Mouse (Mus musculus) midbrain, embryonic 13.5 days (tissue): ENCODE measurements around the gene Rps6ka5. TPM values are rescaled to one million over a fixed set of nuclear protein-coding genes. Genes with fewer than 3 reads are reported as not detected.

Experiments
- ATAC-seq: fragments of 200-750 bp; cut with Nextera tagmentation; 2 replicates; pipeline ENCODE4 v1.8.0; 2017; ENCODE audit warnings: mild to moderate bottlenecking, moderate TSS enrichment, moderate library complexity
- H3K27ac ChIP-seq: fragments of 300-500 bp; sonication (generic); 2 replicates; pipeline ENCODE4 v1.5.1; 2015; ENCODE audit warnings: inconsistent platforms, mild to moderate bottlenecking, moderate library complexity
- H3K27me3 ChIP-seq: fragments of 300-500 bp; sonication (generic); 2 replicates; pipeline ENCODE4 v1.6.1; 2015; ENCODE audit warnings: mild to moderate bottlenecking, inconsistent platforms
- H3K36me3 ChIP-seq: fragments of 300-500 bp; sonication (generic); 2 replicates; pipeline ENCODE4 v1.6.1; 2015; ENCODE audit warnings: mild to moderate bottlenecking, inconsistent platforms
- H3K4me1 ChIP-seq: fragments of 300-500 bp; sonication (generic); replicated peaks from 2 replicates; pipeline ENCODE4 v1.6.1; 2015; ENCODE audit warnings: inconsistent platforms
- H3K4me2 ChIP-seq: fragments of 300-500 bp; sonication (generic); replicated peaks from 2 replicates; pipeline ENCODE4 v1.6.1; 2015; ENCODE audit warnings: moderate library complexity, mild to moderate bottlenecking, inconsistent platforms
- H3K4me3 ChIP-seq: fragments of 300-500 bp; sonication (generic); replicated peaks from 2 replicates; pipeline ENCODE4 v1.5.1; 2015; ENCODE audit warnings: mild to moderate bottlenecking, inconsistent platforms
- H3K9ac ChIP-seq: fragments of 300-500 bp; sonication (generic); replicated peaks from 2 replicates; pipeline ENCODE4 v1.6.1; 2015; ENCODE audit warnings: mild to moderate bottlenecking, inconsistent platforms
- H3K9me3 ChIP-seq: fragments of 300-500 bp; sonication (generic); 2 replicates; pipeline ENCODE4 v1.6.1; 2016; ENCODE audit warnings: mild to moderate bottlenecking, inconsistent platforms
- WGBS: fragments of 180-500 bp; shearing (Covaris S2); methylation state at CpG from one replicate; pipeline ENCODE4 v1.1.7; 2015; 5-methylcytosine and 5-hydroxymethylcytosine counted together
- polyA plus RNA-seq: library from polyadenylated mRNA; unstranded; fragments of >200 nt; fragmentation: Nextera tagmentation; extraction: Ambion mirVana; gene quantifications from 2 replicates; pipeline ENCODE4 v1.2.1, GENCODE M21; 2015

Gene Rps6ka5
- polyA plus RNA-seq, 1 experiment from 2014 or later: 6.4 TPM

DNA sequence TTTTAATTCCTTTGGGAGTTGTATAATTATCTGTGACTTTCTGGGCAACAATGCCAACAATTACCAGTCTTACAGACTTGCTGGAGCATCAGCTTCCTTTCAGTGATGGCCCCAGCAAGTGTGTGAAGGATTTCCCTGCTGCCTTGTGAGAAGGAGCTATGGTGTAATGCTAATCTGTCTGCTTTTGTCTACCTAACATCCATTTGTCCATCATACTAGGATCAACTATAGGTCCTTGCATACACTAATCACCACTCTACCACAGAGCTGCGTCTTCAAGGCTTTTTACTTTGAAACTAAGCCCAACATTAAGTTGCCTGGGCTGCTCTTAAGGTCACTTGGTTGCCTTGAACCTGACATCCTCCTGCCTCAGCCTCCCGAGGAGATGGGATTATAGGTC lies 112.9 kb downstream of the Rps6ka5 start:
- no peak overlapping the region for H3K27ac ChIP-seq
- H3K4me3 ChIP-seq: no peak overlapping the region
- ATAC-seq: no peak
- no peaks in the 10 kb centered on the region for H3K36me3 ChIP-seq
- 79% methylated on average over 2 of the region's 2 CpGs for WGBS
- H3K4me1 ChIP-seq: no peaks in the 10 kb centered on the region
- H3K4me2 ChIP-seq: no peak overlapping the region
- H3K9me3 ChIP-seq: no peaks in the 10 kb centered on the region
- no peak overlapping the region for H3K9ac ChIP-seq
- no peaks in the 10 kb centered on the region for H3K27me3 ChIP-seq

- no peaks in the 10 kb centered on the region for H3K36me3 ChIP-seq
- WGBS: 82% methylated on average over 5 of the region's 5 CpGs
- no peak overlapping the region for H3K27ac ChIP-seq
- no peak overlapping the region for H3K9ac ChIP-seq
- H3K9me3 ChIP-seq: no peaks in the 10 kb centered on the region
- no peaks in the 10 kb centered on the region for H3K27me3 ChIP-seq
- H3K4me1 ChIP-seq: no peaks in the 10 kb centered on the region
- H3K4me3 ChIP-seq: no peak overlapping the region
- no peak for ATAC-seq
- no peak overlapping the region for H3K4me2 ChIP-seq
Measured at GRCm38 (mm10) chr12:100613192-100613700, 113.5 kb downstream of the Rps6ka5 start.

- no peaks in the 10 kb centered on the region for H3K4me1 ChIP-seq
- no peak overlapping the region for H3K9ac ChIP-seq
- no peaks in the 10 kb centered on the region for H3K27me3 ChIP-seq
- WGBS: 87% methylated on average over 5 of the region's 5 CpGs
- no peak for ATAC-seq
- H3K36me3 ChIP-seq: no peaks in the 10 kb centered on the region
- H3K4me3 ChIP-seq: no peak overlapping the region
- H3K9me3 ChIP-seq: no peaks in the 10 kb centered on the region
- H3K4me2 ChIP-seq: no peak overlapping the region
- no peak overlapping the region for H3K27ac ChIP-seq
Measured at GRCm38 (mm10) chr12:100609766-100610165, 117.0 kb downstream of the Rps6ka5 start.

DNA sequence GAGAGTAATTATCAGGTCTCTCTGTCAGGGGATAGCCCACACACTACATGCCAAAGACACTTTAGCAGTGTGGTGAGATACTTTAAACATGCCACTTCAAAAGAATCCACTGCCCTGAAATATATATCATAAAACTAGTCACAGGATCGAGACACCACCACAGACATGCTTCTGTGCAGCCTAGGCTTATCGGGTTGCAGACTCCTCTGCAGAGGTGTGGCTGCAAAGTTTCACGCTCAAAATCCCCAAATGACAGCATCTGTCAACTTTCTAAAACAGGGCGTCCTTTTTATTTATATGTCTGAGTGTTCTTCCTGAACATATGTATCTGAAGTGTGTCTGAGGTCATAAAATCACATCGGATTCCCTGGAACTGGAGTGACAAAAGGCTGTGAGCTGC lies 117.7 kb downstream of the Rps6ka5 start:
- no peaks in the 10 kb centered on the region for H3K27me3 ChIP-seq
- H3K4me2 ChIP-seq: no peak overlapping the region
- H3K27ac ChIP-seq: no peak overlapping the region
- WGBS: 93% methylated on average over 5 of the region's 5 CpGs
- H3K9me3 ChIP-seq: no peaks in the 10 kb centered on the region
- ATAC-seq: no peak
- no peaks in the 10 kb centered on the region for H3K36me3 ChIP-seq
- no peaks in the 10 kb centered on the region for H3K4me1 ChIP-seq
- H3K4me3 ChIP-seq: no peak overlapping the region
- H3K9ac ChIP-seq: no peak overlapping the region

DNA sequence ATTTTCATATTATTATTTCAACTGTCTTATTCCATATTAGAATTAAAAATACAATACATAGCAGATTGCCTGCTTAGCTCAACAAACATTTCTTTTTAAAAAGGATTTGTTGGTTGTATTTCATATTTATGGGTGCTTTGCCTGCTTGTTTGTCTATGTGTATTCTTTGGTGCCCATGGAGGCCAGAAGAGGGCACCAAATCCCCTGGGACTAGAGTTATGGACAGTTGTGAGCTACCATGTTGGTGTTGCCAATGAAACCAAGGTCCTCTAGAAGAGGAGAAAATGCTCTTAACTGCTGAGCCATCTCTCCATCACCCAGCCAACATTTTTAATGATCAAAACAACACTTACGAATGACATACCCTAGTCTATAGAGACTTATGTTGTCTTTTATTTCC lies 120.0 kb downstream of the Rps6ka5 start:
- Histone ChIP-seq H3K4me2 (no peak overlapping the region), H3K4me3 (no peak overlapping the region), H3K9ac (no peak overlapping the region), H3K36me3 (no peaks in the 10 kb centered on the region), H3K4me1 (no peaks in the 10 kb centered on the region), H3K27me3 (no peaks in the 10 kb centered on the region), H3K27ac (no peak overlapping the region), H3K9me3 (no peaks in the 10 kb centered on the region)
- no peak for ATAC-seq
- WGBS: 93% methylated on average over 1 of the region's 1 CpGs

DNA sequence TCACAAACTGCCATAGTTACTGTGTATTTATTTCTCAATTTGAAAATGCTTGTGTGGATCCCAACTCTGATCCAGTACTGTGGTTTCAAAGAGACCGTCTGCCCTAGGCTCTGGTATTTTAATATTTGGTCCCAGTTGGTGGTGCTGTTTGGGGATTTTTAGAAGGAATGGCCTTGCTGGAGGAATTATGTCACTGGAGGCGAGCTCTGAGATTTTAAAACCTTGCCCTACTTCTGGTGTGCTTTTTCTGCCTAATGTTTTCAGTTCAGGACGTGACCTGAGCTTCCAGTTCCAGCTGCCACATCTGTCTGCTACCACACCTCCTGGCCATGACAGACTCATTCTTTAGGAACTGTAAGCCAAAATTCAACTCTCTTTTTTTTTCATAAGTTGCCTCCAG lies 121.2 kb downstream of the Rps6ka5 start:
- Histone ChIP-seq H3K27ac (no peak overlapping the region), H3K9me3 (no peaks in the 10 kb centered on the region), H3K9ac (no peak overlapping the region), H3K4me2 (no peak overlapping the region), H3K4me1 (no peaks in the 10 kb centered on the region), H3K4me3 (no peak overlapping the region), H3K27me3 (no peaks in the 10 kb centered on the region), H3K36me3 (no peaks in the 10 kb centered on the region)
- WGBS: 76% methylated on average over 3 of the region's 3 CpGs
- no peak for ATAC-seq

DNA sequence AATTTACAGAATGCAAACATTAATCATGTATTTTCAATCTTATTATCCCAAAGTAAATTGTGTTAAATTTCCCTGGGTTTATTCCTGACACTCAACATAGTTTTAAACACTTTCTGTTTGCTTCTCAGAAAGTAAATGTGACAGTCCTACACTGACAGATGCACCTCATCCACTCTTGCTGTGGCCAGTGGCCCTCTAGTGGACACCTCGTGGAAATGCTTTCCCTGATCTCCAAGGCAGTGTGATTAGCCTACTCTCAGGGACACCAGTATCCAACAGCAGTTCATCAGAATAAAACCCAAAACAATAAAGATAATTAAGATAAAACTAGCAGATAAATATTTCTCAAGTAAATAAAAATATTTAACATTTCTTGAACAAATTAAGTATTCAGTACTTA lies 122.2 kb downstream of the Rps6ka5 start:
- H3K9ac ChIP-seq: no peak overlapping the region
- H3K9me3 ChIP-seq: no peaks in the 10 kb centered on the region
- no peaks in the 10 kb centered on the region for H3K27me3 ChIP-seq
- 0 out of 2 replicates have a peak, but pooled peaks have one; percentile 81 for ATAC-seq
- H3K4me3 ChIP-seq: no peak overlapping the region
- no peaks in the 10 kb centered on the region for H3K36me3 ChIP-seq
- no peak overlapping the region for H3K4me2 ChIP-seq
- no peaks in the 10 kb centered on the region for H3K4me1 ChIP-seq
- no peak overlapping the region for H3K27ac ChIP-seq
- WGBS: 0% methylated on average over 1 of the region's 1 CpGs

DNA sequence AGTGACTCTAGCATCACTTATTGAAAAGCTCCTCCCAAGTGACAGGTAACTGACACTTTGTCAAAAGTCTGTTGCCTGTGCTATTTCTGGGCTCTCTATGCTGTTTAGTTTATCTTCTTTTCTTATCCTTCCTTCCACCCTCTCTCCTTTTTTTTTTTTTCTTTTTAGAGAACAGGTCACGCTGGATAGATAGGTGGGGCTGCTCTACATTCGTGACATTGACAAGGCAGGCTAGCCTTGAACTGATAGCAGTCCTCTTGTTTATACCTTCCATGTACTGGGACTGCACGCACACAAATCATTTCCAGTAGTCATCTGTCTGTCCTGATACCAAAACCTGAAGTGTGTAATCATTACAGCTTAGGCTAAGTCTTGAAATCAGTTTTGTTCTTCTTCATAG lies 132.1 kb downstream of the Rps6ka5 start:
- ATAC-seq: no peak
- no peak overlapping the region for H3K4me2 ChIP-seq
- WGBS: 92% methylated on average over 3 of the region's 3 CpGs
- no peaks in the 10 kb centered on the region for H3K27me3 ChIP-seq
- no peak overlapping the region for H3K27ac ChIP-seq
- H3K9me3 ChIP-seq: no peaks in the 10 kb centered on the region
- H3K4me1 ChIP-seq: no peaks in the 10 kb centered on the region
- H3K4me3 ChIP-seq: no peak overlapping the region
- no peaks in the 10 kb centered on the region for H3K36me3 ChIP-seq
- H3K9ac ChIP-seq: no peak overlapping the region

DNA sequence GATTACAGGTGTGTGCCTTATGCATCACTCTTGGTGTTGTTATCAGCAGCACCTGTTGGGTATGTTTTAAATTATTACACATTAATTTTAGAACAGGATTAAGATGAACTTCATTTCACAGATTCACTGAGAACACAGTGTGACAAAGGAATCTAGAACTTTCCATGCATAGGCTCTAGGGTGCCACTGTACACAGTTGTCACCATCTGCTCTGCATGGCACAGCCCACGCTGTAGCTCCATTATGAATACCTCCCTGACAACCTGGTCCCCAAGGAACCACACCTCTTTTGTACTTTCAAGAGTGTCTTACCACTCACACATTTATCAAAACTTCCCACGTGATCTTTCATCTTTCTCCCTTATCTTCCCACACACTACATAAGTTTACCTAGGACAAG lies 140.2 kb downstream of the Rps6ka5 start:
- H3K4me1 ChIP-seq: no peaks in the 10 kb centered on the region
- 92% methylated on average over 2 of the region's 2 CpGs for WGBS
- H3K9ac ChIP-seq: no peak overlapping the region
- H3K36me3 ChIP-seq: no peaks in the 10 kb centered on the region
- ATAC-seq: no peak
- H3K27ac ChIP-seq: no peak overlapping the region
- H3K27me3 ChIP-seq: no peaks in the 10 kb centered on the region
- no peak overlapping the region for H3K4me2 ChIP-seq
- no peak overlapping the region for H3K4me3 ChIP-seq
- H3K9me3 ChIP-seq: no peaks in the 10 kb centered on the region

DNA sequence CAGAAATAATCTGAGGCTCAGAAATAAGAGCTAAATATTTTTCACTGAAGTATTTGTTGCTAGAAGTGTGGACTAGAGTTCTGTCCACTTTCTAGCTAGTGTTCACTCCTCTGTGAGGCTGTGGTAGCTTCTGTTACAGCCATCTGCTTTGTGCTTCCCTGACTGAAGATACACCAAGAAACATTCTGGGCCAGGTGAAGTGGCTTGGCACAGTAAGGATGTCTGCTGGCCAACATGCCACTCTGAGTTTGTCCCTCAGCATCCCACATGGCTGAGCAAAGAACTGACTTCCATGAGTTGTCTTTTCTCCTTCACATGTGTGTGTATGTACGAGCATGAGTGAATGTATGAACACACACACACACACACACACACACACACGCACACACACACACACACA lies 147.6 kb downstream of the Rps6ka5 start:
- no peak for ATAC-seq
- H3K27me3 ChIP-seq: no peaks in the 10 kb centered on the region
- H3K4me1 ChIP-seq: no peaks in the 10 kb centered on the region
- no peak overlapping the region for H3K9ac ChIP-seq
- H3K9me3 ChIP-seq: no peaks in the 10 kb centered on the region
- no peak overlapping the region for H3K4me3 ChIP-seq
- 85% methylated on average over 2 of the region's 2 CpGs for WGBS
- H3K36me3 ChIP-seq: peaks cover 3% of the 10 kb centered on the region; the same call in 1 of the 2 replicates
- no peak overlapping the region for H3K4me2 ChIP-seq
- H3K27ac ChIP-seq: no peak overlapping the region

- Histone ChIP-seq H3K4me2 (no peak overlapping the region), H3K9me3 (no peaks in the 10 kb centered on the region), H3K27me3 (no peaks in the 10 kb centered on the region), H3K27ac (no peak overlapping the region), H3K4me3 (no peak overlapping the region), H3K4me1 (no peaks in the 10 kb centered on the region), H3K9ac (no peak overlapping the region), H3K36me3 (peaks cover 8% of the 10 kb centered on the region)
- WGBS: 52% methylated on average over 2 of the region's 2 CpGs
- peak; percentile 50; the same call in 1 of the 2 replicates for ATAC-seq
Measured at GRCm38 (mm10) chr12:100578291-100578690, 148.5 kb downstream of the Rps6ka5 start.

- no peak for ATAC-seq
- Histone ChIP-seq H3K27me3 (no peaks in the 10 kb centered on the region), H3K4me2 (no peak overlapping the region), H3K4me3 (no peak overlapping the region), H3K4me1 (no peaks in the 10 kb centered on the region), H3K36me3 (peaks cover 7% of the 10 kb centered on the region), H3K9me3 (no peaks in the 10 kb centered on the region), H3K27ac (no peak overlapping the region), H3K9ac (no peak overlapping the region)
- WGBS: 84% methylated on average over 3 of the region's 3 CpGs
Measured at GRCm38 (mm10) chr12:100575739-100576138, 151.0 kb downstream of the Rps6ka5 start.

DNA sequence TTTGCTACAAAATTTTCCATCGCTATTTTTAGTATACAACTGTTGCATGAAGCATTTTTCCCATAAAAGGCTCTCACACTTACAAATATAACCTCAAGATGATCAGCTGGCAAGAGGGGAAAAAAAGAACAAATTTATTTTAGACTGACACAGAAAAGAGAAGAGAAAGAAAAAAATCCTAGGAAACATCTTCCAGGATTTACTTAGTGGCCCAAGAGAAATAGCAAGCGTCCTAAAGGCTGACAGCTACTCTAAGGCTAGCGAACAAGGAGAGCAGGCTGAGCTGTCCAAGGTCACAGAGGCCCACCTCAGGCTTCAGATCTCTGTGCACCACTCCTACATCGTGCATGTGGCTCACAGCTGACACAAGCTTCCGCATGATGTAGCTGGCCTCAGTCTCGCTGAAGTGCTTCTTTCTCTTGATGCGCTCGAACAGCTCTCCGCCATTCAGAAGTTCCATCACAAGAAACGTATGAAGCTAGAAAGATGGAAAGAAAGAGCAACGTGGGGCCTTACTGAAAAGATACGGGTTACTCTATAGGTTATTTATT lies 156.2 kb downstream of the Rps6ka5 start:
- H3K27ac ChIP-seq: no peak overlapping the region

More for the DNA sequence above, 156.2 kb downstream of the Rps6ka5 start:
- Histone ChIP-seq H3K4me1 (no peaks in the 10 kb centered on the region), H3K4me2 (no peak overlapping the region), H3K9ac (no peak overlapping the region), H3K36me3 (peaks cover 9% of the 10 kb centered on the region), H3K27me3 (no peaks in the 10 kb centered on the region), H3K4me3 (no peak overlapping the region), H3K9me3 (no peaks in the 10 kb centered on the region)
- WGBS: 81% methylated on average over 12 of the region's 12 CpGs
- ATAC-seq: no peak
